Mouse (Mus musculus) ZHBTc4 (cell line): ENCODE data around the gene Otop3.
A peak's percentile ranks its signal among the peaks of the same experiment; 100 is the strongest.
"Not testable (repeated sequence)": the region's sequence is repeated elsewhere in the genome, so short reads cannot be mapped to it uniquely, and the experiment has no call there.

Experiments
- DNase-seq: peaks from one replicate; pipeline ENCODE4 v3.0.0-alpha.2; 2011; ENCODE audit warnings: low read depth, low spot score

Otop3 gene

GRCm38 (mm10) chr11:115366039-115366705 lies 31.6 kb downstream of the Otop3 start:
- no peak for DNase-seq

GRCm38 (mm10) chr11:115366706-115367394 lies 32.3 kb downstream of the Otop3 start:
- DNase-seq = no peak

- DNase-seq = peak; percentile 87
Observed at GRCm38 (mm10) chr11:115367395-115367944, 32.9 kb downstream of the Otop3 start, which contains the start of gene Hid1. Hid1 (minus strand) TSS chr11:115367756.

- DNase-seq = no peak
Observed at GRCm38 (mm10) chr11:115370368-115370767, 35.8 kb downstream of the Otop3 start.

GRCm38 (mm10) chr11:115371354-115371753 lies 36.8 kb downstream of the Otop3 start:
- DNase-seq = no peak

- DNase-seq = no peak
Observed at GRCm38 (mm10) chr11:115372015-115372414, 37.5 kb downstream of the Otop3 start.

GRCm38 (mm10) chr11:115372737-115373136 lies 38.2 kb downstream of the Otop3 start:
- DNase-seq = no peak

- DNase-seq = no peak
Observed at GRCm38 (mm10) chr11:115373805-115374694, 39.5 kb downstream of the Otop3 start.

GRCm38 (mm10) chr11:115374695-115375425 lies 40.3 kb downstream of the Otop3 start:
- DNase-seq = no peak

GRCm38 (mm10) chr11:115376722-115377121 lies 42.2 kb downstream of the Otop3 start:
- no peak for DNase-seq

- DNase-seq = no peak
Observed at GRCm38 (mm10) chr11:115377254-115377653, 42.7 kb downstream of the Otop3 start.

GRCm38 (mm10) chr11:115377854-115378253 lies 43.3 kb downstream of the Otop3 start:
- DNase-seq = no peak

- no peak for DNase-seq
Observed at GRCm38 (mm10) chr11:115381276-115381675, 46.7 kb downstream of the Otop3 start.

GRCm38 (mm10) chr11:115381743-115382539 lies 47.4 kb downstream of the Otop3 start, which contains the start of gene Cdr2l:
Cdr2l (plus strand) TSS chr11:115381916.
- DNase-seq = peak; percentile 96

GRCm38 (mm10) chr11:115382891-115383290 lies 48.4 kb downstream of the Otop3 start:
- no peak for DNase-seq

- DNase-seq = no peak
Observed at GRCm38 (mm10) chr11:115383701-115384474, 49.4 kb downstream of the Otop3 start.

- DNase-seq = no peak
Observed at GRCm38 (mm10) chr11:115384587-115384986, 50.1 kb downstream of the Otop3 start.

GRCm38 (mm10) chr11:115386859-115387258 lies 52.3 kb downstream of the Otop3 start:
- not testable (repeated sequence) for DNase-seq

- no peak for DNase-seq
Observed at GRCm38 (mm10) chr11:115391358-115391757, 56.8 kb downstream of the Otop3 start.
